Mouse (Mus musculus) testis, adult 2 months (tissue): Measurements from ENCODE around the gene Cracr2b.

ENCODE experiments used
- CTCF ChIP-seq: fragments of 200-500 bp; IDR thresholded peaks from 2 replicates; pipeline ENCODE4 v1.5.1; 2012; ENCODE audit warnings: low read depth, mild to moderate bottlenecking, inconsistent platforms, low read length, moderate library complexity; ENCODE audit not compliant: control insufficient read depth, insufficient read depth, insufficient replicate concordance
- POLR2A ChIP-seq: fragments of 200-500 bp; IDR thresholded peaks from 2 replicates; pipeline ENCODE4 v1.6.1; 2012; ENCODE audit warnings: low read depth, mild to moderate bottlenecking, inconsistent platforms, low read length, moderate library complexity; ENCODE audit not compliant: control insufficient read depth

DNA sequence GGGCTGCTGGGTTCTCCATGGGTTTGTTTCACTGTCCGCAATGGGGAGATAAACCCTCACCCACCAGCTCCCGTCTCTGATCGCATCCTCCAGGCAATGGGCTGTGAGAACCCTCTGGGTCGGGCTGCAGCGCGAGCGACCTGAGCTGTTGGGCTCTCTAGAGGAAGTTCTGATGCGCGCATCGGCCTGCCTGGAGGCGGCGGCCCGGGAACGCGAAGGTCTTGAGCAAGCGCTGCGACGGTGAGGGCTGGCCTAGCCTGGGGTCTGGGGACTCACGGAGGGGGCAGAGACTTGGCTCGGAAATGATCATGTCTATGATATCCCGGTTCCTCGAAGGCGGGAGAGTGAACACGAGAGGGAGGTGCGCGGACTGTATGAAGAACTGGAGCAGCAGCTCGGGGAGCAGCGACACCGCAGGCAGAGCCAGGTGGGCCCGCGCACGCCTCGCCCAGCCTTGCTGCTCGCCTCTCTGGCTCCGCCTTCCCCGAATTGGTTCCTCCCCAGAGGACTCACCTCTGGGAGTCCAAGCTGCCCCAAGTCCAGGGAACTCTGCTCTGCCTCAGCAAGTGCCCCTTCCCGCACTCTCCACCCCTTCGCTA, 3.8 kb downstream of the Cracr2b start:
- TF ChIP-seq CTCF (no peak), POLR2A (no peak)
